In the genomic region with DNA sequence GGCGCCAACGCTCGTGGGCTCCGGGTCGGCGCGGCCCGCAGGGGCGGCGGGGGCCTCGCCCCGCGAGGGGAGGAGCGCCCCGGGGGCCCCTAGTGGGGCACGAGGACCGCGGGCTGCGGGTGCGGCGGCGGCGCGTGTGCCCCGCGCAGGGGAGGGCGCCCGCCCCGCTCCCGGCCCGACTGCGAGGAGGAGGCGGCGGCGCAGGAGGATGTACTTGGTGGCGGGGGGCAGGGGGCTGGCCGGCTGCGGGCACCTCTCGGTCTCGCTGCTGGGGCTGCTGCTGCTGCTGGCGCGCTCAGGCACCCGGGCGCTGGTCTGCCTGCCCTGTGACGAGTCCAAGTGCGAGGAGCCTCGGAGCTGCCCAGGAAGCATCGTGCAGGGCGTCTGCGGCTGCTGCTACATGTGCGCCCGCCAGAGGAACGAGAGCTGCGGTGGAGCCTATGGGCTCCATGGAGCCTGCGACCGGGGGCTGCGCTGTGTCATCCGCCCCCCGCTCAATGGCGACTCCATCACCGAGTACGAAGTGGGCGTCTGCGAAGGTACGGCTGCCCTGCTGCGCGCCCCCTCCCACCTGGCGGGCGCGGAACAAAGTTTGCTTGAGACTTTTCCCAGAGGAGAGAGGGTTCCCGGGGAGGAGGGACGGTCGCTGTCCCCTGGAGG, we compare ENCODE assay signal across 8 mouse cellular contexts. TPM values are rescaled to one million over a fixed set of nuclear protein-coding genes. Genes with fewer than 3 reads are reported as not detected.
DNase-seq lines count a peak whose midpoint lies in the region; ATAC-seq and TF ChIP-seq lines count a peak whose summit lies in the region.

No protein-coding gene starts in this region.

- H3K4me2 ChIP-seq in embryonic facial prominence, embryonic 13.5 days, result peak overlapping the region; percentile 97
- H3K4me2 ChIP-seq in heart, postnatal 0 days (ENCODE audit: low read depth, low read length), result peak overlapping the region; percentile 97
- H3K4me2 ChIP-seq in lung, postnatal 0 days (replicated peaks; ENCODE audit: low read depth, low read length), result peak overlapping the region; percentile 94

- H3K9me3 ChIP-seq in embryonic facial prominence, embryonic 13.5 days, result no peaks in the 10 kb centered on the region
- H3K9me3 ChIP-seq in heart, postnatal 0 days (replicated peaks; ENCODE audit: control insufficient read depth, low read length), result no peaks in the 10 kb centered on the region
- H3K9me3 ChIP-seq in lung, postnatal 0 days (ENCODE audit: low read length), result no peaks in the 10 kb centered on the region

- DNase-seq in adrenal gland, postnatal 36 days, result peak; percentile 55 to 69
- DNase-seq in heart, postnatal 0 days (ENCODE audit: low spot score), result peak; percentile 45
- DNase-seq in layer of hippocampus, adult 18-20 months (ENCODE audit: low spot score in 2 of 2), result peak; percentile 25 to 58
- peak; percentile 50 for DNase-seq in lung, postnatal 0 days (ENCODE audit: low spot score)
- DNase-seq in thymus, postnatal 25 days, result peak; percentile 62

- ATAC-seq in CD4-positive, CD25-positive, alpha-beta regulatory T cell, adult 4 months, result peak; percentile 40
- peak; percentile 45 for ATAC-seq in embryonic facial prominence, embryonic 13.5 days (ENCODE audit: insufficient number of reproducible peaks, insufficient read depth, low FRiP score, low TSS enrichment, low read depth)
- peak; percentile 42 for ATAC-seq in heart, postnatal 0 days (ENCODE audit: insufficient read depth, low read depth)
- ATAC-seq in lung, postnatal 0 days, result peak; percentile 50

- H3K4me3 ChIP-seq in embryonic facial prominence, embryonic 13.5 days, result peak overlapping the region; percentile 81
- peak overlapping the region; percentile 88 for H3K4me3 ChIP-seq in heart, postnatal 0 days (ENCODE audit: low read depth, low read length)
- peak overlapping the region; percentile 80 for H3K4me3 ChIP-seq in lung, postnatal 0 days (ENCODE audit: low read depth, low read length)
- H3K4me3 ChIP-seq in olfactory bulb, adult 2 months (ENCODE audit: insufficient read depth, low read depth, low read length), result peak overlapping the region; percentile 56

- no peak for TF ChIP-seq CTCF in heart, postnatal 0 days (IDR thresholded peaks at IDR 0.05; ENCODE audit: low read depth)
- TF ChIP-seq CTCF in lung, postnatal 0 days (IDR thresholded peaks at IDR 0.05), result no peak; the same call in 1 of the 2 replicates
- TF ChIP-seq CTCF in olfactory bulb, adult 2 months (IDR thresholded peaks at IDR 0.05; ENCODE audit: insufficient read depth, low read depth, low read length), result peak; percentile 41; the same call in 1 of the 2 replicates

- 0% methylated on average over 70 of the region's 73 CpGs for WGBS in embryonic facial prominence, embryonic 13.5 days
- 1% methylated on average over 47 of the region's 73 CpGs for WGBS in heart, postnatal 0 days
- WGBS in lung, postnatal 0 days, result under 1% methylated on average over 57 of the region's 73 CpGs
- WGBS in olfactory bulb, adult 2 months, result under 1% methylated on average over 57 of the region's 73 CpGs

- H3K9ac ChIP-seq in embryonic facial prominence, embryonic 13.5 days, result peak overlapping the region; percentile 87
- peak overlapping the region; percentile 85 for H3K9ac ChIP-seq in heart, postnatal 0 days (replicated peaks; ENCODE audit: low read depth, low read length)
- peak overlapping the region; percentile 43 for H3K9ac ChIP-seq in lung, postnatal 0 days (replicated peaks; ENCODE audit: low read depth)

- peak overlapping the region; percentile 98 for H3K27ac ChIP-seq in embryonic facial prominence, embryonic 13.5 days
- peak overlapping the region; percentile 88 for H3K27ac ChIP-seq in heart, postnatal 0 days (ENCODE audit: low read depth)
- H3K27ac ChIP-seq in lung, postnatal 0 days (ENCODE audit: low read length), result peak overlapping the region; percentile 80
- H3K27ac ChIP-seq in olfactory bulb, adult 2 months (ENCODE audit: insufficient read depth, low read depth, low read length), result 0 out of 2 replicates have a peak overlapping the region, but pooled peaks have one; percentile 23

- no peak for TF ChIP-seq EP300 in heart, postnatal 0 days (IDR thresholded peaks at IDR 0.05; ENCODE audit: low read depth)
- no peak for TF ChIP-seq EP300 in lung, postnatal 0 days (IDR thresholded peaks at IDR 0.05)

- peaks cover 13% of the 10 kb centered on the region for H3K27me3 ChIP-seq in embryonic facial prominence, embryonic 13.5 days
- H3K27me3 ChIP-seq in heart, postnatal 0 days (ENCODE audit: control insufficient read depth, insufficient read depth, low read length), result no peaks in the 10 kb centered on the region; the same call in 1 of the 2 replicates
- peaks cover 24% of the 10 kb centered on the region; the same call in 1 of the 2 replicates for H3K27me3 ChIP-seq in lung, postnatal 0 days (replicated peaks; ENCODE audit: insufficient read depth, low read length)

- H3K4me1 ChIP-seq in embryonic facial prominence, embryonic 13.5 days, result peaks cover 37% of the 10 kb centered on the region
- H3K4me1 ChIP-seq in heart, postnatal 0 days (ENCODE audit: control insufficient read depth, insufficient read depth), result peaks cover 19% of the 10 kb centered on the region
- peaks cover 5% of the 10 kb centered on the region for H3K4me1 ChIP-seq in lung, postnatal 0 days (ENCODE audit: insufficient read depth, low read depth, low read length)
- peaks cover 9% of the 10 kb centered on the region for H3K4me1 ChIP-seq in olfactory bulb, adult 2 months (ENCODE audit: control insufficient read depth, insufficient read depth, low read length)

- TF ChIP-seq POLR2A in olfactory bulb, adult 2 months (IDR thresholded peaks at IDR 0.05; ENCODE audit: insufficient read depth, low read depth, low read length), result no peak

- no peaks in the 10 kb centered on the region for H3K36me3 ChIP-seq in embryonic facial prominence, embryonic 13.5 days
- H3K36me3 ChIP-seq in heart, postnatal 0 days (replicated peaks; ENCODE audit: control insufficient read depth, insufficient read depth, low read length), result no peaks in the 10 kb centered on the region
- no peaks in the 10 kb centered on the region for H3K36me3 ChIP-seq in lung, postnatal 0 days (ENCODE audit: insufficient read depth, low read length)

RNA-seq across cellular contexts. Expression of a gene that starts 0.6 kb away (rescaled TPM):
- 1 to 10 TPM; 7.5 to 7.7 TPM for polyA plus RNA-seq in CD4-positive, CD25-positive, alpha-beta regulatory T cell, adult 4 months (2017; shearing (Covaris generic))
- total RNA-seq in adrenal gland, postnatal 36 days (2021), result 10 to 100 TPM; 35.0 to 37.0 TPM
- polyA plus RNA-seq in embryonic facial prominence, embryonic 13.5 days (2015; fragmentation: Nextera tagmentation; extraction: Ambion mirVana), result 6.5 and 7.7 TPM in 2 replicates
- 36.1 and 47.5 TPM in 2 replicates for total RNA-seq in heart, postnatal 0 days (2014; rRNA removed; ENCODE audit: low replicate concordance)
- polyA plus RNA-seq in heart, postnatal 0 days (2015; fragmentation: Nextera tagmentation; extraction: Ambion mirVana), result 3.1 and 3.3 TPM in 2 replicates
- total RNA-seq in layer of hippocampus, adult 18-20 months (2021), result 100 to 1,000 TPM; 151 TPM
- 8.2 and 10.2 TPM in 2 replicates for polyA plus RNA-seq in lung, postnatal 0 days (2015; fragmentation: Nextera tagmentation; extraction: Ambion mirVana)
- not detected in 2 replicates for polyA plus RNA-seq in olfactory bulb, adult 2 months (2012; ENCODE audit: insufficient read depth, insufficient read length, low replicate concordance, missing spikeins)

Comparison
In these comparisons a context has a peak if more than half of its experiments do, and no peak if none do; other contexts are left out.
1. Peak in every context shown above with its lines: DNase-seq, ATAC-seq, H3K4me3 ChIP-seq and H3K27ac ChIP-seq.
2. H3K27ac ChIP-seq: peak in every context shown above with its lines; median percentile 98 in embryonic facial prominence, embryonic 13.5 days; 88 in heart, postnatal 0 days; 80 in lung, postnatal 0 days; 23 in olfactory bulb, adult 2 months.